Mouse (Mus musculus): ENCODE results near the gene Tmem72. TPM values are rescaled to one million over a fixed set of nuclear protein-coding genes. Genes with fewer than 3 reads are reported as not detected.

Gene Tmem72
- total RNA-seq (2021), result under 1 TPM; 0.22 to 0.81 TPM

DNA sequence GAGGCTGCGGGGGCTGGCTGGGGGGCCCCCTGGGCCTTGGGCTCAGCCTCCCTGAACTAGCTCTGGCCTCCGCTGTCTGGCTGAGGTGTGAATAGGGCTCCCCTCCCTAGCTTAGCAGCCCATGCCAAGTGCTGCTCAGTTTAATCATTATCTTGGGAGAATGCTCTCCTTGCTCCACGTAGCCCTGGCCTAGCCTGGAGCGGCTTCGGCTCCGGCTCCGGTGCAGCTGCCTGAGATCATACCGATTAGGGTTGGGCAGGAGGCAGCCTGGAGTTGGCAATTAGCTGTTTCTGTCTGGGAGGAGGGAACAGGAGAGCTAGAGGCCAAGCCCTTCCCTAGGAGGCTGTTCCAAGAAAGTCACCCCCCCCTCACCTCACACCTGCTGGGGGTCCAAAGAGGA lies at the start of gene Tmem72:
TSS of gene Tmem72 (minus strand) at position 248 of the 400 bp plus-strand sequence.
- DNase-seq, result no peak

DNA sequence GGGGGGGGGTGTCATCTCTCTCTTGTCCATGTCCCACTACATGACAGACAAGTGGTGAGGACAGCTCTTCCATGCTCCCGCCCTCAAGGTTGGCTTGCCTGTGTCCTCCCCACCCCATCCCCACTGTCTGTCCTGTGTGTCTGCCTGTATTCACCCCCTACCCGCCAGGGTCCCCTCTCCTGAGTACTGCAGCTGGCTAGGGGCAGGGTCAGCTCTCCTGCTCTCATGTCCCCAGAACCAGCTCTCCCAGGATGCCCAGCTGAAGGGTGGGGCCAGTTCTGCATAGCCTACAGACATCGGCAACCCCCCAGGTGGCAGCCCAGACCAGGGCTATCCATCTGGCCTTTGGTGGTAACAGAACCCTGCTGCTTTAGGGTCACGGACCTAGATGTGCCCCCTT lies 47.8 kb upstream of the Tmem72 start:
- DNase-seq, result no peak

DNA sequence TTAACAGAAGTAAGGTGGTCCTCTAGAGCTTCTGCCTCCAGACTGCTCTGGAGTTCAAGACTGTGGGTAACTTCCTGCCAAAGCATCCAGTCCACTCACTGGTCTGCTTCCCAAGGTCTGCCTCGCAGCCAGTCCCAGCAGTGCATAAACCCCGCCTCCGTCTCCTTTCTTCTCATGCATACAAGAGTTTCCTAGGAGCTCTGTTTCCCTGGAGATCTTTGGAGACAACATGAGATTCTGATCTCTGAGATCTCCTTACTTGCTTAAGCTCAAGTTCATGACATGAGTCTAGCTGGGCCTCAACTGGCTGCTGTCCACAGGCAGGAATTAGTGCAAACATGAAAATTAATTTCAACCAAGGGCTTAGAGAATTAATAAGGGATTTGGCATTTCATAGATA lies 45.6 kb upstream of the Tmem72 start:
- no peak for DNase-seq

DNA sequence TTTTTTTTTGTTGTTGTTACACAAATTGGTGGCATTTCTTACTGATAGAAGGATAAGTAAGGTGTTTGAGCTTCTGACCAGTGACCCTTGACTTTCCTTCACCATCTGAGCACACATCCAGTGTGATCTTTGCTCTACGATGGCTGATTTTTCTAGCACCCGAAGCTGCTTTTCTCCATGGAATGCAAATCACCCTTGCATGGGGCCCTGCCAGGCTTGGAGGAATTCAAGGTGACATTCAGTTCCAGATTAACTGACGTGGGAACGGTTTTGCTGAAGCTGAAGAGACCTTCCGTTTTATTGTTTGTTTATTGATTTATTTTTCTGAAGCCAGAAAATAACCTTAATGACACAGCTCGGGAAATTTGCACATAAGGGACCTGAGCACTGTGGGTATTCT lies 43.5 kb upstream of the Tmem72 start:
- DNase-seq, result no peak

- no peak for DNase-seq
These were observed 39.7 kb upstream of the Tmem72 start for GRCm38 (mm10) chr6:116756364-116756763.

DNA sequence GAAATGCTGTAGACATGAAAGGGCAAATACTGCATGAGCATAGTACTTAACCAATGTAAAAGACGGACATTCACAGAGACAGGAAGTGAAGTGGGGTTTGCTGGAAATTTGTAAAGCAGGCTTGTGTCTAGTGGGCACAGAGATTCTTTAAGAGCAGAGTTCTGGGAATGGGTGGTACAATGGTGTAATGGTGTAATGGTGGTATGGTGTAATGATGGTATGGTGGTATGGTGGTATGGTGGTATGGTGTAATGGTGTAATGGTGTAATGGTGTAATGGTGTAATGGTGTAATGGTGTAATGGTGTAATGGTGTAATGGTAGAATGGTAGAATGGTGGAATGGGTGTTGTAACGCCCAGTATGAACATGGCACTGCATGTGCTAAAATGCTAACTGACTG lies 21.3 kb upstream of the Tmem72 start:
- no peak for DNase-seq

DNA sequence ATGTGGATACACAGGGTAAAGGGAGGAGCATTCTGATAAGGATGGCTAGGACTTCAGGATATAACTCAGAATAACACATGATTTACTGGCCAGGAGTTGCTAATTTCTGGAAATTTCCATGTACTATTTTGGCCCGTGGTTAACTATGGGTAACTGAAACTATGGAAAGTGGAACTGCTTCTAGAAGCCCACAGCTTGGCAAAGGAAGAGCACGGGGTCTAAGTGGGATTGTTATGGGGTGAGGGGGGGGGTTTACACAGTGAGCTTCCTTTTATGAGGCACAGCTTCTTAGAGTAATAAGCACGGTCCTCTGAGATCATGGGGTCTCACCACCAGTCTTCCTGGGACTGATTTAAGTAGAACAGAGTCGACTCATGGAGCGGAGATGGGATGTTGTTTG lies 18.6 kb upstream of the Tmem72 start:
- DNase-seq, result no peak

GRCm38 (mm10) chr6:116733577-116733976 lies 16.9 kb upstream of the Tmem72 start:
- no peak for DNase-seq

GRCm38 (mm10) chr6:116724489-116725160 lies 7.9 kb upstream of the Tmem72 start:
- no peak for DNase-seq

GRCm38 (mm10) chr6:116718920-116719319 lies 2.2 kb upstream of the Tmem72 start:
- DNase-seq, result no peak

GRCm38 (mm10) chr6:116718361-116718760 lies 1.6 kb upstream of the Tmem72 start:
- DNase-seq, result no peak

DNA sequence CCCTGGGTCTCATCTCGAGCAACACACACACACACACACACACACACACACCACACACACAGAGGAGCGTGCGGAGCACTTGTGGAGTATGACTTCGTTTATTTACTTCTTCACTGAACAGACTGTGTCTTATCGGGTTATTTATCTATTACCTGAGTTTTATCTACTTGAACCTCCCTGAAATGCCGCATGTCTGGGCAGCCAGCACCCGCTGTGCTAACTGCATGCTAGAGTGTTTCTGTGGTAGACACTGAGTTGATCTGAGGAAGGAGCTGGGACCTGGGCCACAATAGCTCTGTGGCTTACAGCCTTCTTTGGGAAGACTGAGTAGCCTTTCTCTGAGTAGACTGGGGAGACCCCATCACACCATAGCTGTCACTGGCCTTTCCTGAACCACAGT lies 1.1 kb upstream of the Tmem72 start:
- DNase-seq, result no peak

- no peak for DNase-seq
These were observed 1.5 kb downstream of the Tmem72 start for GRCm38 (mm10) chr6:116715166-116715565.

- no peak for DNase-seq
These were observed 2.1 kb downstream of the Tmem72 start for GRCm38 (mm10) chr6:116714576-116714975.

GRCm38 (mm10) chr6:116713966-116714365 lies 2.7 kb downstream of the Tmem72 start:
- no peak for DNase-seq

DNA sequence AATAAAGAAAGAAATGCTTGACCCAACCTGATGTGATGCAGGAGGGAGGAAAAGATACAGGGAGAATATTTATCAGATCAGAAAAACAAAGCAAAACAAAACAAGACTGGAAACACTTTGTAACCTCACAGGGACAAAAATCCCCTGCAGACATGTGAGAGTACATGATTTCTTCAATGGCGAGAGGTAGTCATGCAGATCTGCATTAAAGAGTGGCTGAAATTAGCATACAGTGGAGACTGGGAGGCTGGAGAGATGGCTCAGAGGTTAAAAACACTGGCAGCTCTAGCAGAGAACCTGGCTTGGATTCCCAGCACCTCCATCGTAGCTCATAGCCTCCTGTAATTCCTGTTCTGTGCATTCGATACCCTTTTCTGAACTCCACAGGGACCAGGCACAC lies 4.2 kb downstream of the Tmem72 start:
- DNase-seq, result no peak

GRCm38 (mm10) chr6:116712062-116712461 lies 4.7 kb downstream of the Tmem72 start:
- DNase-seq, result no peak

DNA sequence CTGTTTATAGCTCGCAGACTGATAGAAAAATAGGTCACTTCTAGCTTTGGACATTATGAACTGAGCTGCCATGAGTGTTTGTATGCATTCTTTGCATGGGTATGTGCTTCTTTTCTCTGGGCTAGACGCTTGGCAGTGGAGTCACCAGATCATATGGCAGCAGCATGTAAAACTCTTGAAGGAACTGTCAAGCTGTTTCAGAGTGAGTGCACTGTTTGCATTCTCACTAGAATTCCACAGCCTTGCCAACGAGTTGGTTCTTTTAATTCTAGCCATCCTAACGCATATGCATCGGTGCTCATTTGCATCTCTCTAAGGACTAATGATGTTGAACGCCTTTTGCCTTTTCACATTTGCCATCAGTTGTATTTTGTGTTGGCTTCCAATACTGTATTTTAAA lies 12.4 kb downstream of the Tmem72 start:
- no peak for DNase-seq

DNA sequence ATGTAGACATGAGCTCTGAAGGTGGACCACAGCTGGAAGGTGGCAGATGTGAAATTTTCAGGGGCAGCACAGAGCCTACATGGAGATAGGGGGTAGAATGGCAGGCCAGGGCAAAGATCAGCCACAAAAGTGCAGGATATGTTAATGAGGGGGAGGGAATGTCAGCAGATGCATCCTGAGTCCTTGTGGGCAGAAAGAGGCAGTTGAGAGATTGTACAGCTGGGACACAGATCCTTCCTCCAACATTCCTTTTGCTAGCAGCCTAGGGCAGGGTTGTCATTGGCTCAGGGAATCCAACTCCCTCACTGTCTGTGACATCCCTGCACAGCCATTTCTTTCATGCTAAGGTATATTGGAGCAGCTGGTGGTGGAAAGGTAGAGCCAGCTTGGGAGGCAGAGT lies 15.9 kb downstream of the Tmem72 start:
- no peak for DNase-seq

DNA sequence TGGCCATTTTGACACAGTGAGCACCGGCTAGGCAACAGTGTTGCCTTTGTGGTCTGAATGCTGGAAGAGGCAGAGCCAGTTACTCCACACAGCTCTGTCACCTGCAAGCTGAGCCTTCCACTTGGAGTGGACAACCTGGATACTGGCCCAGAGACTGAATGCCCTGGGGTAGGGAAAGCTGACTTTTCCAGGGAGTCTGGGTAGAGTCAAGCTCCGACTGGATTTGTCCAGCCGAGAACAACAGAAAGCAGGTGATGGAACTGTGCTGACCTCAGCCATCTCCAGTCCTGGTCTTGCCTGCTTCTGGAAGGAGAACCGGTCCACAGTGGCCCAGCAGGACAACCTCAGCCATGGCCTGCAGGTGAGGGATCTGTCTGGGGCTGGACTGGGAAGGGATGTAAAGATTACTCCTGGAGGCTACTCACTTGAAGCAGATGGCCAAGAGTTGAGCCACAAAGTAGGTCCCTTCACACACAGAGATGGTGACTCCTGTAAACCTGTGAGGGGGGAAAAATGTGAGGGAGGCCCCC lies 18.8 kb downstream of the Tmem72 start:
- DNase-seq, result no peak

GRCm38 (mm10) chr6:116697413-116697812 lies 19.3 kb downstream of the Tmem72 start:
- no peak for DNase-seq

DNA sequence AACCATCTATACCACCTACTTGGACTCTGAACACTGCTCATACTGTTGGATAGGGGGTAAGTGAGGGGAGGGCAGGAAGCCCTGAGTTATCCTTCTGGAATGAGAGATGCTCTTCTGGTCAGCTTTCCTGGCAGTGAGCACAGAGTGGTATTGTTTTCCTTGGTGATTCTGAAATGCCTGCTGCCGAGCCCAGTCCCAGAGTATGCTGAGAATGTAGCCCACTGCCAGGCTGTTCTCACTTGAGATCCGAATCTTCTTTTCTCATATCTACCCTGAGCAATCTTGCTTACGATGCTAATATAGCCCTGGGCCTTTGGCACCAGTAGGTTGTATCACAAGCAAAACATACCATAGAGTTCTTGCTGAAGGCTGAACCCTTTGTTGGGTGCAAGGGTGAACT lies 22.4 kb downstream of the Tmem72 start:
- no peak for DNase-seq

DNA sequence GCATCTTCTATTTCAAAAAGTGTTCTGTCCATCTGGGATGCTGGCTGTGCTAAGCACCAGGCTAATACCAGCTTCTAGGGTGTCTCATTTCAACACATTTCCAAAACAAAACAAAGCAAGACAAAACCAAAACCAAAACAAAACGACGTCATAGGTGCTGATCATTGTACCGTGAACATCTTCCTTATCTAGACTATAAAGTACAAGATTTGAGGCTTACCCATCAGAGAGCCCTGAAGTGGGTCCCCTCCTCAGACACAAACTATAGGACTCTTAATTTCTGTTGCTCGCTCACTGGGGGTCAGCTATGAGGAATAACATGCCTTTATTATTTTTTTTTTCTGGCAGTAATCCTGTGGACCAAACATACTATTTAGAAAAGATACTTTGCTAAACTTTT lies 23.1 kb downstream of the Tmem72 start:
- DNase-seq, result no peak

DNA sequence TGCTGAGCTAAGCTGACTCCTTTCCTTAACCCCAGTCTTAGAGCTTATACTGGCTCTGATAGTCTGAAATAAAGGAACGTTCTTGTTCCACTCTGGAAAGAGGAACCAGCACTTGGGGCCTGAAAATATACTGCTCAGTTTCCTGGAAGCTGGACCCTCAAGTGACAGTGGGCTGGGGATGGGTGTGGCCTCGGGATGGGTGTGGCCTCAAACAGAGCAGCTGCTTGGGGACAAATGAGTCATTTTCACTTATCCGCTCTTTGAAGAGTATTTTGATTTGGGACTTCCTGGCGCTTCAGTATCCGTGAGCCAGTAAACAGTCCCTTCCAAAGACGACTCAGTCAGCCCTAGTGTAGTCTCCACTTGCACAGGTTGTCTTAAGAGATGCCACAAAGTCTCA lies 34.4 kb downstream of the Tmem72 start:
- no peak for DNase-seq
